Mouse (Mus musculus) gastrocnemius, postnatal 10 days (tissue): ENCODE data around the gene Capn7. TPM values are rescaled to one million over a fixed set of nuclear protein-coding genes. Genes with fewer than 3 reads are reported as not detected.

Source experiments
- DNase-seq: peaks from one replicate; pipeline ENCODE4 v3.0.0; 2021; ENCODE audit warnings: mixed read lengths
- total RNA-seq, 2 experiments: library from RNA; stranded (reverse); gene quantifications; 2 replicates each; pipeline ENCODE4 v1.2.3; 2021

The Capn7 gene
- total RNA-seq, 2 experiments from 2014 or later, result 28.0 to 31.1 TPM

DNA sequence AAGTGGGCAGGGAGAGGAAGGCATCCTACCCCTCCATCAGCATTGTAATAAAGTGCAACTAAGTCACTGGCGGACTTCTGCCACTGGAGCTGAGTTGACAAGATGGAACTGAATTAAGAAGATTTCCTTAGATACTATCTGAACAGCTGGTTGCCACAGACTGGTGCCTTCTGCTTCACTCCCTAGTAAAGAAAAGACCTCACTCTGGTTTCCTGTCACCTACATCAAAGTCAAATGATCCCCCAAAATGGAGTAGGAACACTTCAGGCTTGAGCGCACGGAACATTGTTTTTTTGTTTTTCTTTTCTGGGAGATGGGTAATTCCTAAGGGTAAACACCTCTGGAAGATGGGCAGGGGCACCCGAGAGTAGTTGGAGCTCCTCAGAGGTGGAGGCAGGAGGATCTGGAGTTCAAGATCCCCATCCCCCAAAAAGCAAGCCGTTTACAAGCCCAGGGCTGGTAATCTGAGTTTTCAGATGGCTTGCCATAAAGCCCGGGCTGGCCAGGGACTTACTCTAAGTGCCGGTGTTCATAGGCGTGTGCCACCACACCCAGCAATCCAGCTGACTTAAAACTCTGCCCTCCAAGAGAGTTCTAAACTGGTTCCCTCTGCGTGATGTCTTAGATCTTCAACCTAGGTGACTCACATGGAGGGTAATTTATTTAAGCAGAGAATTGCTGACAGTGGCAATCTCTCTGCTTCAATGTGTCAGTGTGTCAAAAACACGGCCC lies 78.0 kb downstream of the Capn7 start:
- no peak for DNase-seq

DNA sequence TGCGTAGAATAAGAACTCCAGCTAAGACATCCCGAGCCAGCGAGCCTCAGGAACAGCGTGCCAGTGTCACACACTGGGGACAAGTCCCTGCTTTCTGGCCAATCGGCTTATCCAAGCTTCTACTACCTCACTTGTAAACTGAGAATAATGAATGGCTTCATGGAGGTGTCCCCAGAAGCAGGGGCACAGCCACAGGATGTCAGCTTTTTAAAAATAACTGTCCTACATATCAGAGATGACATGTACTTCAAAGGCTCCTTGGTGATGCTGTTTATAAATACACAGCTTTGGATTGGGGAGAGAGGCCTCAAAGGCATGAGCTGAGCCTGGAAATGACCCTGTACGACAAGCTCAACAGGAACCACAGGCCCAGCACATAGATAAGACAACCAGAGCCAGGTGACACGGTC lies 78.5 kb downstream of the Capn7 start:
- DNase-seq, result no peak

DNA sequence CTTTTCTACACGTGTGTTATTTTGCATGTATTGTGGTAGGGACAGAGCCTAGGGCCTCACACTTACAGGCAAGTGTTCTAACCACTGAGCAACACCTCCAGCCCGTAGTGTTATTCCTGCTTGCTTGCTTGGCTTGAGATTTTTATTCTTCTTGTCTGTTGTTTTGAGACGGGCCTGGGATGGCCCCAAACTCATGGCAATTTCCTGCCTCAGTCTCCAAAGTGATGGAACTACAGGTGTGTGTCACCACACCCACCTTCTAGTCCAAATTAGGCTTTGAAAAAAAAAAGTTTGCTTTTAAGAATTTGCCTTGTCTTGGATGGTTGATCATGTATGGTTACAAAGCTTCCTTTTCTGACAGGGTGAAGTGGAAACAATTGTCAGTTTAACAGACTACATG lies 80.0 kb downstream of the Capn7 start:
- no peak for DNase-seq

GRCm38 (mm10) chr14:31416835-31417549 lies 80.6 kb downstream of the Capn7 start:
- no peak for DNase-seq

GRCm38 (mm10) chr14:31419279-31419678 lies 82.8 kb downstream of the Capn7 start:
- no peak for DNase-seq

DNA sequence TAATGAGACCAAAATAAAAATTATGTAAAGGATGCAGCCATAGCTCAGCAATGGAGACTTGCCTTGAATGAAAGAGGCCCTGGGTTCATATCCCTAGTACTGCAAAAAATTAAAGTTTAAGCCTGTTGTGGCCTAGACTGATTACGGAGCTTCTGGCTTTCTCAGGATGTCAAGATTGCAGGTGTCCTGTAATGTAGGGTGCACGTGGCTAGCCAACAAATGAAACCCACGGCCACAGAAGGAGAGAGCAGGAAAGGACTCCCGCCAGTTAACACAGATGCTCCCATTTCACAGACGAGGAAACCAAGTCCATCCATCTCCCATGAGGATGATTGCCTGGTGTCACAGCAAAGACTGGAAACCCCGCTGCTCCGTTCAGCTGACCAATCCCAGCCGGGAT lies 83.7 kb downstream of the Capn7 start:
- no peak for DNase-seq

GRCm38 (mm10) chr14:31420562-31420961 lies 84.1 kb downstream of the Capn7 start:
- DNase-seq, result no peak

DNA sequence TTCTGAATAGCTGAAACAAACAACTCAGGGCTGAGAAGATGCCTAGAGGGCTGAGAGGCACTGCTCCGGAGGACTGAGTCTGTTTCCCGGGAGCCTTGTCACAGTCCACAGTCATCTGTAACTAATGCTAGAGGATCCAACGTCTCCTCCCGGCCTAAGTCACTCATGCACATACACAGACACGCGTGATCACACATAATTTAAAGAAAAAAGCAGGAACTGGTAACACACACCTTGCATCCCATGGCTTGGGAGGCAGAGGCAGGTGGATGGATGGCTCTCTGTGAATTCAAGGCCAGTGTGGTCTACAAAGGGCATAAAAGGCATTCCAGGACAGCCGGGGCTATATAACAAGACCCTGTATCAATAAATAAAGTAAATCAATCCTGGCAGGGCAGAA lies 84.5 kb downstream of the Capn7 start:
- DNase-seq, result no peak

Other genes with a start within 250 kb of the Capn7 start
- 10 to 100 TPM; 39.5 to 43.0 TPM for gene Smim4, start 207.7 kb upstream of the Capn7 start, total RNA-seq
- 10 to 100 TPM; 14.2 to 14.5 TPM for gene Nt5dc2, start 205.6 kb upstream of the Capn7 start, total RNA-seq
- 10 to 100 TPM; 45.3 to 54.3 TPM for gene Stab1, start 168.0 kb upstream of the Capn7 start, total RNA-seq
- gene Tnnc1, start 128.3 kb upstream of the Capn7 start, total RNA-seq, result 100 to 1,000 TPM; 197 to 292 TPM
- gene Nisch, start 119.7 kb upstream of the Capn7 start, total RNA-seq, result 100 to 1,000 TPM; 133 to 183 TPM
- gene Sema3g, start 118.8 kb upstream of the Capn7 start, total RNA-seq, result 1 to 10 TPM; 7.5 to 8.7 TPM
- 1 to 10 TPM; 6.2 to 6.7 TPM for gene Phf7, start 85.3 kb upstream of the Capn7 start, total RNA-seq
- gene Bap1, start 85.2 kb upstream of the Capn7 start, total RNA-seq, result 10 to 100 TPM; 40.1 to 44.6 TPM
- under 1 TPM; 0.33 to 0.43 TPM for gene Dnah1, start 12.7 kb upstream of the Capn7 start, total RNA-seq
- 10 to 100 TPM; 76.2 to 81.0 TPM for gene Sh3bp5, start 99.4 kb downstream of the Capn7 start, total RNA-seq
- 10 to 100 TPM; 15.0 to 24.5 TPM for gene Eaf1, start 157.8 kb downstream of the Capn7 start, total RNA-seq
- 10 to 100 TPM; 13.3 to 16.4 TPM for gene Mettl6, start 158.4 kb downstream of the Capn7 start, total RNA-seq